Mouse (Mus musculus): Measurements from ENCODE around the gene Cdhr3. TPM values are rescaled to one million over a fixed set of nuclear protein-coding genes. Genes with fewer than 3 reads are reported as not detected.

Cdhr3 gene
- not detected for polyA plus RNA-seq (2014; fragmentation: Illumina TruSeq; extraction: RNeasy Lipid Tissue Mini Kit (QIAGEN cat#74804); ENCODE audit: low read depth, low replicate concordance)

DNA sequence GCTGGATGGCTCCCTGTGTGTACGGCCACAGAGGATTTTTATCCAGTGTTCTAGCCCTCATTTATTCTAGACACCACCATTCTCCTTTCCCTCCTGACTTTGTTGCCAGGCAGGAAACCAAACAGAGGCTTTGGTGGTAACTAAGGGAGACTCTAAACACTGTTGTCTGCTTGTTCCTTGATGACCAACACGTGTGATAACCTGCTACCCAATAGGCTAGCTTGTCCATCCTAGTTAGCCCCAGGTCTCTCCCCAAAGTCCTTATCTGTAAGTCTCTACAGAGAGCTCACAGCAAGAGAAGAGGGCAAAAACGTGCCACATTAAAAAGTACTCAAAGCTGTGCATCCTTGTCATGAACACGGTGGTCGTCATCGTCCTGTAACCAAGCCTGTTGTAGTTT lies at the start of gene Cdhr3:
Cdhr3 (minus strand) TSS at position 101 of the 400 bp plus-strand sequence.

Other genes with a start within 250 kb of the Cdhr3 start
- 298 TPM for gene Sypl, start 139.0 kb downstream of the Cdhr3 start, polyA plus RNA-seq (2014; fragmentation: Illumina TruSeq; extraction: RNeasy Lipid Tissue Mini Kit (QIAGEN cat#74804); ENCODE audit: low read depth, low replicate concordance)
- 21.2 TPM for gene Atxn7l1, start 54.8 kb upstream of the Cdhr3 start, polyA plus RNA-seq (2014; fragmentation: Illumina TruSeq; extraction: RNeasy Lipid Tissue Mini Kit (QIAGEN cat#74804); ENCODE audit: low read depth, low replicate concordance)

Data from adrenal gland, adult 10 weeks (tissue).